Mouse (Mus musculus) myocyte (in vitro differentiated cells): Measurements from ENCODE around the gene Rmdn2. TPM values are rescaled to one million over a fixed set of nuclear protein-coding genes. Genes with fewer than 3 reads are reported as not detected.

Experiments used
- H3K27me3 ChIP-seq: one replicate; pipeline ENCODE4 v1.6.1; 2011; ENCODE audit not compliant: control insufficient read depth, insufficient read depth, insufficient read length
- H3K36me3 ChIP-seq: one replicate; pipeline ENCODE4 v1.6.1; 2011; ENCODE audit not compliant: control insufficient read depth, insufficient read depth
- H3K4me2 ChIP-seq: one replicate; pipeline ENCODE4 v1.6.1; 2011; ENCODE audit warnings: low read depth, control low read depth
- H3K4me3 ChIP-seq: one replicate; pipeline ENCODE4 v1.5.1; 2011; ENCODE audit warnings: mild to moderate bottlenecking, control low read depth, moderate library complexity
- H3K79me2 ChIP-seq: one replicate; pipeline ENCODE4 v1.6.1; 2011; ENCODE audit not compliant: control insufficient read depth, insufficient read depth
- H3ac ChIP-seq: one replicate; pipeline ENCODE4 v1.6.1; 2011; ENCODE audit not compliant: control insufficient read depth, insufficient read length
- CEBPB ChIP-seq: IDR thresholded peaks from 2 replicates; pipeline ENCODE4 v1.6.1; 2011; ENCODE audit warnings: mild to moderate bottlenecking, moderate library complexity; ENCODE audit not compliant: poor library complexity, insufficient read depth, severe bottlenecking
- E2F4 ChIP-seq: IDR thresholded peaks from one replicate; pipeline ENCODE4 v1.6.1; 2011; ENCODE audit warnings: mild to moderate bottlenecking, control low read depth, moderate library complexity; ENCODE audit not compliant: insufficient read depth
- MAX ChIP-seq: IDR thresholded peaks from one replicate; pipeline ENCODE4 v1.6.1; 2011; ENCODE audit warnings: low read depth, mild to moderate bottlenecking, control low read depth
- MYOD1 ChIP-seq, 3 experiments: IDR thresholded peaks; one replicate each; pipeline ENCODE4 v1.6.1; 2011; ENCODE audit warnings: control low read depth in 2 of 3, low read depth in 2 of 3, mild to moderate bottlenecking in 2 of 3, moderate library complexity in 1 of 3; ENCODE audit not compliant: insufficient read length in 2 of 3, control insufficient read depth in 1 of 3
- MYOG ChIP-seq, 3 experiments: IDR thresholded peaks; one replicate each; pipeline ENCODE4 v1.6.1; 2011; ENCODE audit warnings: control low read depth in 2 of 3, low read depth in 2 of 3, mild to moderate bottlenecking in 2 of 3; ENCODE audit not compliant: insufficient read length in 2 of 3, control insufficient read depth in 1 of 3, insufficient read depth in 1 of 3
- POLR2A ChIP-seq: IDR thresholded peaks from one replicate; pipeline ENCODE4 v1.6.1; 2011; ENCODE audit warnings: low read depth, mild to moderate bottlenecking, control low read depth, moderate library complexity; ENCODE audit not compliant: insufficient read length
- POLR2AphosphoS2 ChIP-seq: IDR thresholded peaks from one replicate; pipeline ENCODE4 v1.6.1; 2011; ENCODE audit warnings: low read depth, control low read depth; ENCODE audit not compliant: insufficient read length
- REST ChIP-seq: IDR thresholded peaks from one replicate; pipeline ENCODE4 v1.6.1; 2011; ENCODE audit warnings: mild to moderate bottlenecking, control low read depth, moderate library complexity; ENCODE audit not compliant: insufficient read depth, insufficient read length
- SRF ChIP-seq: IDR thresholded peaks from one replicate; pipeline ENCODE4 v1.6.1; 2011; ENCODE audit warnings: low read depth; ENCODE audit not compliant: control insufficient read depth, insufficient read length
- TCF12 ChIP-seq: IDR thresholded peaks from one replicate; pipeline ENCODE4 v1.6.1; 2011; ENCODE audit warnings: mild to moderate bottlenecking, control low read depth; ENCODE audit not compliant: poor library complexity, insufficient read depth, severe bottlenecking
- TCF3 ChIP-seq: IDR thresholded peaks from one replicate; pipeline ENCODE4 v1.6.1; 2011; ENCODE audit warnings: low read depth, control low read depth; ENCODE audit not compliant: insufficient read length
- USF1 ChIP-seq: IDR thresholded peaks from one replicate; pipeline ENCODE4 v1.6.1; 2011; ENCODE audit warnings: low read depth, mild to moderate bottlenecking, control low read depth, moderate library complexity
- polyA plus RNA-seq: library from polyadenylated mRNA; unstranded; fragments of >200 nt; fragmentation: generic; extraction: Trizol; gene quantifications from one replicate; pipeline ENCODE4 v1.2.1, GENCODE M21; 2012; ENCODE audit warnings: missing spikeins

Gene Rmdn2
- polyA plus RNA-seq, 1 experiment = 1.6 TPM

- H3K79me2 ChIP-seq = no peaks in the 10 kb centered on the region
- no peaks in the 10 kb centered on the region for H3K27me3 ChIP-seq
- no peak overlapping the region for H3ac ChIP-seq
- H3K36me3 ChIP-seq = no peaks in the 10 kb centered on the region
- TF ChIP-seq E2F4 (no peak), USF1 (no peak), MAX (no peak), SRF (no peak), TCF12 (no peak), MYOD1 (IDR thresholded peaks at IDR 0.05; ENCODE audit: control insufficient read depth in 1 of 3, insufficient read length in 2 of 3, low read depth in 2 of 3) (no peak), POLR2AphosphoS2 (no peak), CEBPB (no peak), REST (no peak), POLR2A (no peak), TCF3 (no peak)
- H3K4me3 ChIP-seq = no peak overlapping the region
- H3K4me2 ChIP-seq = no peak overlapping the region
These were observed 33.3 kb upstream of the Rmdn2 start for GRCm38 (mm10) chr17:79578328-79578727.

GRCm38 (mm10) chr17:79580264-79580920 is 31.3 kb upstream of the Rmdn2 start:
- Histone ChIP-seq H3K27me3 (no peaks in the 10 kb centered on the region), H3K36me3 (no peaks in the 10 kb centered on the region), H3K4me2 (no peak overlapping the region), H3ac (no peak overlapping the region), H3K79me2 (no peaks in the 10 kb centered on the region), H3K4me3 (no peak overlapping the region)
- no peak for TF ChIP-seq MAX
- no peak for TF ChIP-seq E2F4
- TF ChIP-seq USF1 = no peak
- TF ChIP-seq CEBPB = no peak

GRCm38 (mm10) chr17:79583466-79583865 is 28.2 kb upstream of the Rmdn2 start:
- H3K79me2 ChIP-seq = no peaks in the 10 kb centered on the region
- TF ChIP-seq E2F4 (no peak), SRF (no peak), CEBPB (no peak), TCF12 (no peak), POLR2AphosphoS2 (no peak), POLR2A (no peak), MYOD1 (IDR thresholded peaks at IDR 0.05; ENCODE audit: control insufficient read depth in 1 of 3, insufficient read length in 2 of 3, low read depth in 2 of 3) (no peak), REST (no peak), USF1 (no peak), MYOG (IDR thresholded peaks at IDR 0.05; ENCODE audit: control insufficient read depth in 1 of 3, insufficient read depth in 1 of 3, insufficient read length in 2 of 3, low read depth in 2 of 3) (no peak), TCF3 (no peak), MAX (no peak)
- H3K4me2 ChIP-seq = no peak overlapping the region
- H3ac ChIP-seq = no peak overlapping the region
- H3K4me3 ChIP-seq = no peak overlapping the region
- no peaks in the 10 kb centered on the region for H3K27me3 ChIP-seq
- H3K36me3 ChIP-seq = no peaks in the 10 kb centered on the region

GRCm38 (mm10) chr17:79584246-79584800 is 27.3 kb upstream of the Rmdn2 start:
- Histone ChIP-seq H3K79me2 (no peaks in the 10 kb centered on the region), H3K4me3 (no peak overlapping the region), H3K27me3 (no peaks in the 10 kb centered on the region), H3ac (no peak overlapping the region), H3K36me3 (no peaks in the 10 kb centered on the region), H3K4me2 (peak overlapping the region; percentile 68)
- TF ChIP-seq POLR2A (no peak), MYOD1 (IDR thresholded peaks at IDR 0.05; ENCODE audit: control insufficient read depth in 1 of 3, insufficient read length in 2 of 3, low read depth in 2 of 3) (no peak), SRF (no peak), MYOG (IDR thresholded peaks at IDR 0.05; ENCODE audit: control insufficient read depth in 1 of 3, insufficient read depth in 1 of 3, insufficient read length in 2 of 3, low read depth in 2 of 3) (no peak), TCF12 (no peak), REST (no peak), CEBPB (no peak)

- Histone ChIP-seq H3ac (no peak overlapping the region), H3K36me3 (no peaks in the 10 kb centered on the region), H3K27me3 (no peaks in the 10 kb centered on the region), H3K4me3 (no peak overlapping the region), H3K79me2 (no peaks in the 10 kb centered on the region), H3K4me2 (no peak overlapping the region)
- TF ChIP-seq USF1 (no peak), MAX (no peak), SRF (no peak), CEBPB (no peak), REST (no peak), POLR2A (no peak), POLR2AphosphoS2 (no peak), TCF3 (no peak)
These were observed 21.8 kb upstream of the Rmdn2 start for GRCm38 (mm10) chr17:79589913-79590312.
